Mouse (Mus musculus) ES-E14 (cell line): ENCODE data around the gene Rfk. TPM values are rescaled to one million over a fixed set of nuclear protein-coding genes. Genes with fewer than 3 reads are reported as not detected.

Source experiments
- DNase-seq: peaks from one replicate; pipeline ENCODE4 v3.0.0-alpha.2; 2013; ENCODE audit warnings: low read depth, low spot score
- H3K27ac ChIP-seq: 2 replicates; pipeline ENCODE4 v1.5.1; 2012; ENCODE audit warnings: low read depth, mild to moderate bottlenecking, low read length, moderate library complexity, mixed read lengths; ENCODE audit not compliant: poor library complexity, insufficient read depth, severe bottlenecking
- H3K36me3 ChIP-seq: 2 replicates; pipeline ENCODE4 v1.6.1; 2012; ENCODE audit warnings: mild to moderate bottlenecking, low read length, moderate library complexity, mixed read lengths; ENCODE audit not compliant: control insufficient read depth, poor library complexity, insufficient read depth, severe bottlenecking
- H3K4me1 ChIP-seq, 2 experiments: fragments of 150-350 bp in 1 of 2; sonication (generic) in 1 of 2; 2 replicates each; pipeline ENCODE4 v1.6.1; 2012; ENCODE audit warnings: low read length in 2 of 2, mild to moderate bottlenecking in 1 of 2, mixed read lengths in 1 of 2; ENCODE audit not compliant: control insufficient read depth in 2 of 2, insufficient read depth in 2 of 2, poor library complexity in 1 of 2
- H3K4me3 ChIP-seq, 2 experiments: fragments of 150-350 bp in 1 of 2; sonication (generic) in 1 of 2; 2 replicates each; pipeline ENCODE4 v1.5.1; 2012; ENCODE audit warnings: low read length in 2 of 2, low read depth in 1 of 2, mild to moderate bottlenecking in 1 of 2, mixed read lengths in 1 of 2; ENCODE audit not compliant: insufficient read depth in 1 of 2, poor library complexity in 1 of 2, severe bottlenecking in 1 of 2
- H3K9ac ChIP-seq: 2 replicates; pipeline ENCODE4 v1.6.1; 2012; ENCODE audit warnings: low read depth, mild to moderate bottlenecking, low read length, mixed read lengths; ENCODE audit not compliant: poor library complexity, insufficient read depth, severe bottlenecking
- H3K9me3 ChIP-seq: fragments of 150-350 bp; sonication (generic); 2 replicates; pipeline ENCODE4 v1.6.1; 2012; ENCODE audit warnings: low read depth, mild to moderate bottlenecking, low read length; ENCODE audit not compliant: control insufficient read depth, insufficient read depth
- CHD2 ChIP-seq: IDR thresholded peaks from 2 replicates; pipeline ENCODE4 v1.6.1; 2014; ENCODE audit warnings: mild to moderate bottlenecking, low read depth, low read length, inconsistent platforms
- HCFC1 ChIP-seq: IDR thresholded peaks from 2 replicates; pipeline ENCODE4 v1.6.1; 2012; ENCODE audit warnings: low read length, inconsistent platforms, borderline replicate concordance; ENCODE audit not compliant: insufficient read depth
- MAFK ChIP-seq: IDR thresholded peaks from 2 replicates; pipeline ENCODE4 v1.6.1; 2014; ENCODE audit warnings: mild to moderate bottlenecking, low read depth, low read length, inconsistent platforms; ENCODE audit not compliant: insufficient read depth
- ZC3H11A ChIP-seq: IDR thresholded peaks from 2 replicates; pipeline ENCODE4 v1.6.1; 2012; ENCODE audit warnings: low read depth, mild to moderate bottlenecking, inconsistent platforms, low read length, borderline replicate concordance
- ZNF384 ChIP-seq: IDR thresholded peaks from 2 replicates; pipeline ENCODE4 v1.6.1; 2012; ENCODE audit warnings: low read depth, low read length, inconsistent platforms
- in situ Hi-C, 2 experiments: fragments of 600-800 bp; cut with MboI; formaldehyde crosslinking; loops; one replicate each; pipeline ENCODE4 v1.15.1; 2025; ENCODE audit warnings: low sequenced_read_pairs in 2 of 2, inconsistent platforms in 1 of 2; ENCODE audit not compliant: unreplicated experiment in 2 of 2
- total RNA-seq: library from RNA; depleted of rRNA; stranded (reverse); fragments of 300-350 nt; gene quantifications from 2 replicates; pipeline ENCODE4 v1.2.3, GENCODE M21; 2012

The Rfk gene
- total RNA-seq, 1 experiment: 18.0 TPM

GRCm38 (mm10) chr19:17427824-17428560, 34.1 kb downstream of the Rfk start:
- TF ChIP-seq ZC3H11A (no peak), ZNF384 (no peak), MAFK (no peak), CHD2 (no peak), HCFC1 (no peak)
- H3K4me1 ChIP-seq: peaks cover 0 to 2% of the 10 kb centered on the region in 2 experiments; a peak in 2 of 4 replicates
- H3K36me3 ChIP-seq: no peaks in the 10 kb centered on the region
- no peak for DNase-seq
- H3K4me3 ChIP-seq: no peak overlapping the region
- H3K9me3 ChIP-seq: no peaks in the 10 kb centered on the region
- H3K9ac ChIP-seq: no peak overlapping the region
- no peak overlapping the region for H3K27ac ChIP-seq
- in situ Hi-C loops: no loop called here

GRCm38 (mm10) chr19:17428561-17428914, 34.7 kb downstream of the Rfk start:
- H3K9me3 ChIP-seq: no peaks in the 10 kb centered on the region
- H3K4me1 ChIP-seq: peaks cover 0 to under 1% of the 10 kb centered on the region in 2 experiments; a peak in 2 of 4 replicates
- TF ChIP-seq ZNF384 (no peak), CHD2 (no peak), HCFC1 (no peak), MAFK (no peak), ZC3H11A (no peak)
- in situ Hi-C loops: no loop called here
- no peak for DNase-seq
- H3K27ac ChIP-seq: no peak overlapping the region
- H3K9ac ChIP-seq: no peak overlapping the region
- no peak overlapping the region for H3K4me3 ChIP-seq
- no peaks in the 10 kb centered on the region for H3K36me3 ChIP-seq

- Histone ChIP-seq H3K27ac (no peak overlapping the region), H3K4me3 (no peak overlapping the region), H3K36me3 (no peaks in the 10 kb centered on the region), H3K4me1 (no peaks in the 10 kb centered on the region), H3K9ac (no peak overlapping the region), H3K9me3 (no peaks in the 10 kb centered on the region)
- TF ChIP-seq ZC3H11A (no peak), MAFK (no peak), HCFC1 (no peak), ZNF384 (no peak), CHD2 (no peak)
- in situ Hi-C loops: no loop called here
- no peak for DNase-seq
Observed at GRCm38 (mm10) chr19:17436651-17437050, 42.8 kb downstream of the Rfk start.

- Histone ChIP-seq H3K36me3 (no peaks in the 10 kb centered on the region), H3K27ac (no peak overlapping the region), H3K4me1 (peaks cover 0 to 2% of the 10 kb centered on the region in 2 experiments; a peak in 1 of 4 replicates), H3K9me3 (no peaks in the 10 kb centered on the region; the same call in 1 of the 2 replicates), H3K9ac (no peak overlapping the region), H3K4me3 (no peak overlapping the region)
- no peak for DNase-seq
- in situ Hi-C loops: no loop called here
- no peak for TF ChIP-seq ZNF384
- TF ChIP-seq HCFC1: no peak
- TF ChIP-seq ZC3H11A: no peak
- TF ChIP-seq CHD2: no peak
Observed at GRCm38 (mm10) chr19:17439476-17440189, 45.8 kb downstream of the Rfk start.
